Mouse (Mus musculus): ENCODE data around the gene Hoxa13. TPM values are rescaled to one million over a fixed set of nuclear protein-coding genes. Genes with fewer than 3 reads are reported as not detected.

The Hoxa13 gene
- polyA plus RNA-seq, 1 experiment = 0.77 TPM

- Histone ChIP-seq H3K4me3 (ENCODE audit: insufficient read depth, poor library complexity, severe bottlenecking) (no peak overlapping the region), H3K27me3 (ENCODE audit: control insufficient read depth, insufficient read depth, insufficient read length) (no peaks in the 10 kb centered on the region), H3K36me3 (ENCODE audit: control insufficient read depth, insufficient read depth) (peaks cover 11% of the 10 kb centered on the region), H3ac (ENCODE audit: control insufficient read depth, insufficient read length, low read depth) (no peak overlapping the region), H3K79me2 (ENCODE audit: control insufficient read depth, insufficient read depth) (peaks cover 65% of the 10 kb centered on the region), H3K79me3 (ENCODE audit: low read depth) (peaks cover 31% of the 10 kb centered on the region)
- no peak for TF ChIP-seq MAX (IDR thresholded peaks at IDR 0.05)
- no peak for TF ChIP-seq FOSL1 (IDR thresholded peaks at IDR 0.05; ENCODE audit: insufficient read depth, low read length, poor library complexity, severe bottlenecking)
- no peak for TF ChIP-seq USF1 (IDR thresholded peaks at IDR 0.05; ENCODE audit: low read depth)
- TF ChIP-seq MYOG (IDR thresholded peaks at IDR 0.05; ENCODE audit: control insufficient read depth, extremely low read depth, insufficient read length) = no peak
- no peak for TF ChIP-seq MYOD1 (IDR thresholded peaks at IDR 0.05; ENCODE audit: control insufficient read depth, insufficient read length, low read depth)
Measured at GRCm38 (mm10) chr6:52219234-52219942, 41.3 kb downstream of the Hoxa13 start.

- no peak overlapping the region for H3ac ChIP-seq (ENCODE audit: control insufficient read depth, insufficient read length, low read depth)
- H3K4me3 ChIP-seq (ENCODE audit: insufficient read depth, poor library complexity, severe bottlenecking) = no peak overlapping the region
- H3K27me3 ChIP-seq (ENCODE audit: control insufficient read depth, insufficient read depth, insufficient read length) = no peaks in the 10 kb centered on the region
- peaks cover 25% of the 10 kb centered on the region for H3K79me3 ChIP-seq (ENCODE audit: low read depth)
- no peak for TF ChIP-seq CTCF (IDR thresholded peaks at IDR 0.05; ENCODE audit: control insufficient read depth, insufficient read depth, insufficient read length)
- no peak for TF ChIP-seq USF1 (IDR thresholded peaks at IDR 0.05; ENCODE audit: low read depth)
- TF ChIP-seq CEBPB (IDR thresholded peaks at IDR 0.05; ENCODE audit: low read depth) = no peak
- TF ChIP-seq MYOG (IDR thresholded peaks at IDR 0.05; ENCODE audit: control insufficient read depth, extremely low read depth, insufficient read length) = no peak
- no peak for TF ChIP-seq MYOD1 (IDR thresholded peaks at IDR 0.05; ENCODE audit: control insufficient read depth, insufficient read length, low read depth)
- no peak for TF ChIP-seq MAX (IDR thresholded peaks at IDR 0.05)
- TF ChIP-seq FOSL1 (IDR thresholded peaks at IDR 0.05; ENCODE audit: insufficient read depth, low read length, poor library complexity, severe bottlenecking) = no peak
- H3K79me2 ChIP-seq (ENCODE audit: control insufficient read depth, insufficient read depth) = peaks cover 64% of the 10 kb centered on the region
- H3K36me3 ChIP-seq (ENCODE audit: control insufficient read depth, insufficient read depth) = peaks cover 7% of the 10 kb centered on the region
Measured at GRCm38 (mm10) chr6:52218643-52219215, 42.0 kb downstream of the Hoxa13 start.

- peaks cover 18% of the 10 kb centered on the region for H3K79me3 ChIP-seq (ENCODE audit: low read depth)
- TF ChIP-seq MYOG (IDR thresholded peaks at IDR 0.05; ENCODE audit: control insufficient read depth, extremely low read depth, insufficient read length) = no peak
- TF ChIP-seq CEBPB (IDR thresholded peaks at IDR 0.05; ENCODE audit: low read depth) = no peak
- TF ChIP-seq CTCF (IDR thresholded peaks at IDR 0.05; ENCODE audit: control insufficient read depth, insufficient read depth, insufficient read length) = no peak
- TF ChIP-seq MYOD1 (IDR thresholded peaks at IDR 0.05; ENCODE audit: control insufficient read depth, insufficient read length, low read depth) = no peak
- no peak for TF ChIP-seq FOSL1 (IDR thresholded peaks at IDR 0.05; ENCODE audit: insufficient read depth, low read length, poor library complexity, severe bottlenecking)
- TF ChIP-seq USF1 (IDR thresholded peaks at IDR 0.05; ENCODE audit: low read depth) = no peak
- TF ChIP-seq MAX (IDR thresholded peaks at IDR 0.05) = no peak
- peaks cover under 1% of the 10 kb centered on the region for H3K36me3 ChIP-seq (ENCODE audit: control insufficient read depth, insufficient read depth)
- no peak overlapping the region for H3K4me3 ChIP-seq (ENCODE audit: insufficient read depth, poor library complexity, severe bottlenecking)
- H3ac ChIP-seq (ENCODE audit: control insufficient read depth, insufficient read length, low read depth) = peak overlapping the region; percentile 5
- peaks cover 58% of the 10 kb centered on the region for H3K79me2 ChIP-seq (ENCODE audit: control insufficient read depth, insufficient read depth)
- H3K27me3 ChIP-seq (ENCODE audit: control insufficient read depth, insufficient read depth, insufficient read length) = no peaks in the 10 kb centered on the region
Measured at GRCm38 (mm10) chr6:52217895-52218642, 42.6 kb downstream of the Hoxa13 start.

GRCm38 (mm10) chr6:52217459-52217768 is 43.3 kb downstream of the Hoxa13 start:
- H3K79me2 ChIP-seq (ENCODE audit: control insufficient read depth, insufficient read depth) = peaks cover 57% of the 10 kb centered on the region
- peak overlapping the region; percentile 57 for H3K4me3 ChIP-seq (ENCODE audit: insufficient read depth, poor library complexity, severe bottlenecking)
- no peaks in the 10 kb centered on the region for H3K27me3 ChIP-seq (ENCODE audit: control insufficient read depth, insufficient read depth, insufficient read length)
- TF ChIP-seq CTCF (IDR thresholded peaks at IDR 0.05; ENCODE audit: control insufficient read depth, insufficient read depth, insufficient read length) (no peak), USF1 (IDR thresholded peaks at IDR 0.05; ENCODE audit: low read depth) (peak; percentile 96)
- H3K79me3 ChIP-seq (ENCODE audit: low read depth) = peaks cover 15% of the 10 kb centered on the region
- peak overlapping the region; percentile 66 for H3ac ChIP-seq (ENCODE audit: control insufficient read depth, insufficient read length, low read depth)
- no peaks in the 10 kb centered on the region for H3K36me3 ChIP-seq (ENCODE audit: control insufficient read depth, insufficient read depth)

GRCm38 (mm10) chr6:52216691-52217458 is 43.8 kb downstream of the Hoxa13 start:
- no peaks in the 10 kb centered on the region for H3K27me3 ChIP-seq (ENCODE audit: control insufficient read depth, insufficient read depth, insufficient read length)

More at GRCm38 (mm10) chr6:52216691-52217458, 43.8 kb downstream of the Hoxa13 start:
- Histone ChIP-seq H3K4me3 (ENCODE audit: insufficient read depth, poor library complexity, severe bottlenecking) (peak overlapping the region; percentile 57), H3K36me3 (ENCODE audit: control insufficient read depth, insufficient read depth) (no peaks in the 10 kb centered on the region), H3K79me2 (ENCODE audit: control insufficient read depth, insufficient read depth) (peaks cover 58% of the 10 kb centered on the region), H3K79me3 (ENCODE audit: low read depth) (peaks cover 19% of the 10 kb centered on the region), H3ac (ENCODE audit: control insufficient read depth, insufficient read length, low read depth) (peak overlapping the region; percentile 80)
- TF ChIP-seq CEBPB (IDR thresholded peaks at IDR 0.05; ENCODE audit: low read depth) = no peak
- TF ChIP-seq MAX (IDR thresholded peaks at IDR 0.05) = no peak
- TF ChIP-seq MYOD1 (IDR thresholded peaks at IDR 0.05; ENCODE audit: control insufficient read depth, insufficient read length, low read depth) = no peak
- no peak for TF ChIP-seq USF1 (IDR thresholded peaks at IDR 0.05; ENCODE audit: low read depth)
- no peak for TF ChIP-seq FOSL1 (IDR thresholded peaks at IDR 0.05; ENCODE audit: insufficient read depth, low read length, poor library complexity, severe bottlenecking)
- TF ChIP-seq MYOG (IDR thresholded peaks at IDR 0.05; ENCODE audit: control insufficient read depth, extremely low read depth, insufficient read length) = no peak
- TF ChIP-seq CTCF (IDR thresholded peaks at IDR 0.05; ENCODE audit: control insufficient read depth, insufficient read depth, insufficient read length) = no peak
